Mouse (Mus musculus) liver (tissue): ENCODE measurements around the gene Dgcr2.

Source experiments
- DNase-seq: peaks from one replicate; pipeline ENCODE4 v3.0.0-alpha.2; 2020; ENCODE audit warnings: mixed read lengths

Gene Dgcr2

DNA sequence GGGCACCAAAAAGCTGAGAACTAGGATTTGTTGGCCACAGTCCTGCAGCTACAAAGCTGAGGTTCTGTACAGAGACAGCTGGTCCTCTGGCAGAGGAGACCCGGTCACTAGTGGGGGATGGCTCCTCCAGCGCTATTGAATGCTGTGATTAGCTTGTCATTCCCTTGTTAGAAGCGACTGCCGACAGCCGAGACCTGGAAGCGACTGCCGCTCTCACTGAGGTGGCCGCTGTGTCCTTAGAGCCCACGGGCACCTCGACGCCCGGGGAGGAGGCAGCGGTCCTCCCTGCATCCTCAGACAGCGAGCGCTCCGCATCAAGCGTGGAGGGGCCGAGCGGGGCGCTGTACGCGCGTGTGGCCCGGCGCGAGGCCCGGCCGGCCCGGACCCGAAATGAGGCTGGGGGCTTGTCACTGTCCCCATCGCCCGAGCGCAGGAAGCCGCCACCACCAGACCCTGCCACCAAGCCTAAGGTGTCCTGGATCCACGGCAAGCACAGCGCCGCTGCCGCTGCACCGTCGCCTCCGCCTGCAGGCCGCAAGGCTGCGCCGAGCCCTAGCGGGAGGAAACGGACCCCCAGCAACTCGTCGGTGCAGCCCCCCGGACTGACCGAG lies 91.7 kb downstream of the Dgcr2 start:
- DNase-seq = no peak

DNA sequence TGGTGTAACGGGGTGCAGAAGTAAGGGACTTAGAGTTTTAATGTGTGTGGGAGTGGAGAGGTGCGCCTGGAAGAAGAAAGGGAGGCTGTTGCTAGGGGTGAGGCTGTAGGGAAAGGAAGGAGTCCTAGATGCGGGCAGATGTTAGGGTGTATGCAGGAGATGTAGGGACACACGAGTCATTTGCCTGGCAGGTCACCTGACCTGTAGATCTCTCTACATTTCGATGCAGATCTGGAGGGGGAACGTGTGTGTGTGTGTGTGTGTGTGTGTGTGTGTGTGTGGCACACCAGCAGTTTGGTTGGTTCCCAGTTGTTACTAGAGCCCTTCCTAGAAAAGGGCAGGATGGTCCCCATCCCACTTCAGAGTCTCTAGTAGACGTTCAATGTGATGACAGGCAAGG lies 93.4 kb downstream of the Dgcr2 start:
- no peak for DNase-seq

DNA sequence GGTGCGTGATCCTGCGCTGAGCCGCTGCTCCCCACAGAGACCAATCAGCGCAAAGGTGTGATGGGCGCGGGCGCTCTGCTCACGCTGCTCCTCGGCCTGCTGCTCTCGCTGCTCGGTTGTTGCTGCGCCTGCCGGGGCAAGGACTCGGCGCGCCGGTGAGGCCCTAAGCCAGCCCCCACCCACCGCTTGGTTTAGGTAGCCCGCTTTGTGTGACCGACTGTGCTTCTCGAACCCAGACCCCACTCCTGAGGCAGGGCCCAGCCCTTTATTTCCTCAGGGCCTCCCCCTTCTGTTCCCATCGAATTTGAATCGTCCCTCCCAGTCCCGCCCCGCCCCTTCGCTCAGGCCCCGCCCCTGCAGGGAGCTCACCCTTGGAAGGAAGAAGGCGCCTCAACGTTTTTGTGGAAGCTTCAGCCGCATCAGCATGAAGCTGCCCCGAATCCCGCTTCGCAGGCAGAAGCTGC lies 93.9 kb downstream of the Dgcr2 start:
- peak; percentile 74 for DNase-seq

DNA sequence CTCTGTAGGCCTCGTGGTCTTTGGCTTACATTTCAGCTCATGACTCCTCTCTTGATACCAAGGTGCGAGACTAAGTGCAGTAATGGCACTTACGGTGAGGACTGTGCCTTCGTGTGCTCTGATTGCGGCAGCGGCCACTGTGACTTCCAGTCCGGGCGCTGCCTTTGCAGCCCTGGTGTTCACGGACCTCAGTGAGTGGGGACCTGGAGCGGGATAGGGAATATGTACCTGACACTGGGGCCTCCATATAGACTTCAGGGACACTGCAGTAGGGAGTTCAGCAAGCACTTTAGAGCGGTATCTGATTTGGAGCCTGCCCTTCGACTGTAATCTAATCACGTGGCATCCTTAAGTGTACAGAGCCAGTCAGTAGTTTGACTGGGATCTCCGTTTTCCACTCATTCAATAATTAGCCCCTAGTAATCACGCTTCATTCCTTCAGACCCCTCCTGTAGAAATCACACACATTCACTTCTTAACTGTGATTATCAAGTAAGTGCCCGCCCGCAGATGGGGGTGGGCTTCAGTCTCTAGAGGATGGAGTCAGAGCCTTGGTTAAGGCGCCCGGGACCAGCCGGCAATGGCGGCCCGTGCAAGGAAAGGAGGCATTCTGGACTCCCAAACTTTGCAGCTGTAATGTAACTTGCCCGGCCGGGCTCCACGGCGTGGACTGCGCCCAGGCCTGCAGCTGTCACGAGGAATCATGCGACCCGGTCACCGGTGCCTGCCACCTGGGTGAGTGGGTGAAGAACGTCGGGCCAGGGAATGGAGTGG lies 94.5 kb downstream of the Dgcr2 start:
- no peak for DNase-seq

DNA sequence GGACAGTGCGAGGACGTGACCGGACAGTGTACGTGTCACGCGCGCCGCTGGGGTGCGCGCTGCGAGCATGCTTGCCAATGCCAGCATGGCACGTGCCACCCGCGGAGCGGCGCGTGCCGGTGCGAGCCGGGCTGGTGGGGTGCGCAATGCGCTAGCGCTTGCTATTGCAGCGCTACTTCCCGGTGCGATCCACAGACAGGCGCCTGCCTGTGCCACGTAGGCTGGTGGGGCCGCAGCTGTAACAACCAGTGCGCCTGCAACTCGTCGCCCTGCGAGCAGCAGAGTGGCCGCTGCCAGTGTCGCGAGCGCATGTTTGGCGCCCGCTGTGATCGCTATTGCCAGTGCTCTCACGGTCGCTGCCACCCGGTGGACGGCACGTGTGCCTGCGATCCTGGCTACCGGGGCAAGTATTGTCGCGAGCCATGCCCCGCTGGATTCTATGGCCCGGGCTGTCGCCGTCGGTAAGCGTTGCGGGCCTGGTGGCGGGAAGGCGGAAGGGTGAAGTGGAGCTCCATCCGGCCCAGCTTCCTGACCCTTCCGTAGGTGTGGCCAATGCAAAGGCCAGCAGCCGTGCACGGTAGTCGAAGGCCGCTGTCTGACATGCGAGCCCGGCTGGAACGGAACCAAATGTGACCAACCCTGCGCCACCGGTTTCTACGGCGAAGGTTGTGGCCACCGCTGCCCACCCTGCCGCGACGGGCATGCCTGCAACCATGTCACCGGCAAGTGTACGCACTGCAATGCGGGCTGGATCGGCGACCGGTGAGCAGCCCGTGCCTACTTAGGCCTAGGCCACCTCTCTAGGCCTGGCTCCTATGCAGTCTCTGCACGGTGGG lies 95.3 kb downstream of the Dgcr2 start:
- no peak for DNase-seq

DNA sequence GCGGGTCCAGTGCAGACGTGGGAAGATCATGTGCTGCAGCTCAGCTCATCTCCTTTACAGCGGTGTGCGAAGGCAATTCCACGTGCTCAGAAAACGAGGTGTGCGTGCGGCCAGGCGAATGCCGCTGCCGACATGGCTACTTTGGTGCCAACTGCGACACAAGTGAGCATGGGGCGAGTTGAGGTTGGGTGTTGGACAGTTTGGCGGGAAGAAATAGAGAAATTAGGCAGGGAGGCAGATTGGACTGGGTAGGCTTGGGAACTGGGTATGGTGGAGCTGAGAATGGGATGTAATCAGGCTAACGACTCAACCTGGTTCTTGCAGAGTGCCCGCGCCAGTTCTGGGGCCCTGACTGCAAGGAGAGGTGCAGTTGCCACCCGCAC lies 95.9 kb downstream of the Dgcr2 start:
- DNase-seq = no peak

DNA sequence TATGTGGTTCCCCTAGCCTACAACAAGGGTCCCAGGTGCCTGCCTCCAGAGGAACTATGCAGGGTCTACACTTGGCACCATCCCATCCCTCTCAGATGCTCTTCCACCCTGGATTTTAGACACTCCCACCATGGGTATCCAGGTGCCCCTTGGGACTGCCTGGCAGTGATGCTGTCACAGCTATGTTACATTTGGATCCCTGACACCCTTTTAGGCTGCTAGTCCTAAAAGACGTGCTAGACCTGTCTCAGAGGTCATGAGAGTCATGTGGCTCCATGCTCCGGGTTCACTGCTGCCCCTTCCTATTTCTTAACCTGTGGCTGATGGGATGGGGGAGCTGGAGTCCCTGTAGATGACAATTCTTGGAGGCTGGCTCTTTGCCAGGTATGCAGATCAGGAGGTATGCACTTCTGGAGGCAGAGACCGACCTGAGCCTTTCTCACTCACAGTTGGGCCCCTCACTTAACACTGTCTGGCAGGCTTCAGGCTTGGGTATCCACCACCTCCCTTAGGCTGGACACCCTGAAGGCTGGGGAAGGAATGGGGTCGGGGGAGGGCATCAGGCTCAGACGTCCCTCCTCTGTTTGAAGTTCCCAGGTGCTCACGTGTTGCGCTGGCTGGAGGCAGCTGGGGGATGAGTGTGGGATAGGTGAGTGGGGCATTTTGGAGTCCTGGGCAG lies 96.4 kb downstream of the Dgcr2 start:
- DNase-seq = no peak

DNA sequence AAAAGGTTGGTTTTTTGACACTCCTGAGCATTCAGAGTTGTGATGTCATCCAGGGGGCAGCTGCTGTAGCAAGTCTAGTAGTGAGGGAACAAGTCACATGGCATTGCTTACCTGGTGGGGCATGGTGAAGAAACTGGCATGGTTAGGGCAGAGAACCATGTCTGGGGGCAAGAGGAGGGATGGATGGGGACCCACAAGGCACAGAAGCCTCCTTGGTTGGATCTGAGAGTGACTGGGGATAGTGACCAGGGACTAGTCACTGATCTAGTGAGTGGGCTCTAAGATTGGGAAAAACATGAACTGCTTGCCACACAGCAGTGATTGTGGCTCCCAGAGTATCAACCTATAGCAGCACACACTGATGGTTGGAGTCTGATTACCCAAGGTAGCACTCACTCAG lies 98.8 kb downstream of the Dgcr2 start:
- DNase-seq = no peak

DNA sequence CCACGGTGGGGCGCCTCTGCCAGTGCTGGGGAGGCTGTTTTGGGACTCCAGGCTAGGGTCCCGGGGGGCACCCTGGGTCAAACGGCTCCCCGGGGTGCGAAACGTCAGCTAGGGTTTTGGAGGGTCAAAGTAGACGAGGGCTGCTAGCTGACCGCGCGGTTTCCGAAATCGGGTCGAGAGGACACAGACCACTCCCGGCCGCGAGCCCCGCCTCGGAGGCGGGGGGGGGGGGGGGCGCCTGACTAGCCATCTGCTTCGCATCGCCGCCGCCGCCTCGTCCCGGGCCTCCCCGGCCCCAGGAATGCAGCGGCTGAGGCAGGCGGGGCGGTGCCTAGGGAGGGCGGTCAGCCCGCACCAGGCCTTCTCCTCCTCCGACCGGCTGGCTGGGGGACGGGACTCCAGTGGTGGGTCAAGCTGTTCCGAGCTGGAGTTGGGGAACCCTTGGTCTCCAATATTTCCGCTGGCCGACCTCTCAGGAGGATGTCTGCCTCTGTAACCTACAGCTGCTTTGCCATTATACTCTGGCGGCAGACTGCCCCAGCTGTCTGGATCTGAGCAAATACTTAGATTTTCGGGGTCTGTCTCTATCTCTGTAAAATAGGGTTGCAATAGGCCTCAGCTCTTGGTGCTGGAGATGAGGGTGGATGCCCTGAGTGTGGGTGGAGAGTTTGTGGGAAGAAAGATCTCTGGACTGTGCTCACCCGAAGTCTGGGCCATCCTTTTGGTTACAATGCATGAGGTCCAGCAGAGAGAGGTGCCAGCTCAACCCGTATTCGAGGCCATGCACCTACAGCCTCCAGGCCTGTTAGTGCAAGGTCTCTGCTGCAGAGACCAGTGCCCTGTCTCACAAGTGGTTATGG lies 99.8 kb downstream of the Dgcr2 start:
- DNase-seq = peak; percentile 57

DNA sequence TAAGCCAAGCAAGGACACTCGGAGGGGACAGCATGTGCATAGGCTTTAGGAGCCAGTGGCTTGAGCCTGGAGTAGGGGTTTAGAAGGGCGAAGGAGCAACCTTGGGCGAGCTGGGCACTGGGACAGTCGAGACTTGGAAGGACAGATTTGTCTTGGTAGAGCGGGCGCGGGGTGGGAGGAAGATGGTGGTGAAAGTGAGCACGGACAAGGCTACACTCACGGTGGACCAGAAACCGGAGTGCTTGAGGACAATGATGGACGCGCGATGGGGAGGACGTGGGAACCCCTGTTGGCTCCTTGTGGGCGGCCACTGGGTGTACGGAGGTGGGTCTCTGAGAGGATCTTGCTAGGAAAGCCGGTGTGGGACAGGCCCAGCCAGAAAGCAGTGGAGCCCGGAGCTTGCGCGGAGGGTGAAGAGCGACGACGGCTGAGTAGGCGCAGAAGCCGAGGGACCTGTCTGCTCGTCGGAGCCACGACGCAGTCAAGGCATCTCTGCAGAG lies 100.5 kb downstream of the Dgcr2 start:
- DNase-seq = no peak

DNA sequence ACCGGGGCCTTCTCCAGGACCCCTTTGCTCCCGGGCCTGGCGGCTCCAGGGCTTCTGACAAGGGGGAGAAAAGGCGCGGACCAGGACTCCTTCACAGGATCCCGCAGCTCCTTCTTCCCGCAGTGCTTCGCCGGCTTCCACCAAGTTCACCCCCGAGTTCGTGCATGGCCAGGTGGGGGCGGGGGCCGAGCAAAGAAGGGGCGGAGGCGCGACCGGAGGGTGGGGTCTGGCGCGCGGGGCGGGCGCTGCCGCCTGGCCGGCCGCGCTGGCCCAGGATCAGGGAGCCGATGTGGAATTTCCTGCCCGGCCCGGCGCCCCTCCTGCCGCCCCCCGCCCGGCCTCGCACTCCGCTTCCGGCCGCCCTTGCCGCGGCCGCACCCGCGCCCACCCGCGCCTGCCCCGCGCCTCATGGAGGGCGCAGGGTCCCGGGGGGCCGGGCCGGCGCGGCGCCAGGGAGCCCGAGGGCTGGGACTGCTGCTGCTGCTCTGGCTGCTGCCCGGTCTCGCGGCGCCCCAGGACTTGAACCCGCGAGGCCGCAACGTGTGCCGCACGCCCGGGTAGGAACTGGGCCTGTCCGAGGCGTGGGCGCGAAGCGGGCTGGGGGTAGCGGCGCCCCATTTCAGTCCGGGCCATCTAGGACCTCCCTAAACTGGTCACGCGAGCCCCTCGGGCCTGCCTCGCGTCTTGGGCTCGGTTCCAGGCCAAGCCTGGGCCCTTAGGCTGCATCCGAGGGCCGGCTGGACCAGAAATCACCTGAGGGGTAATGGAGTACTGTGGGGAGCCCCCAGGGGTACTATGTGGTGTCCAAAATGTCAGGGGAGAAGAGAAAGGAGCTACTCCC lies 101.2 kb downstream of the Dgcr2 start, which contains the start of gene Scarf2:
TSS of gene Scarf2 (plus strand) at position 312 of the 841 bp plus-strand sequence.
- peak; percentile 52 for DNase-seq

DNA sequence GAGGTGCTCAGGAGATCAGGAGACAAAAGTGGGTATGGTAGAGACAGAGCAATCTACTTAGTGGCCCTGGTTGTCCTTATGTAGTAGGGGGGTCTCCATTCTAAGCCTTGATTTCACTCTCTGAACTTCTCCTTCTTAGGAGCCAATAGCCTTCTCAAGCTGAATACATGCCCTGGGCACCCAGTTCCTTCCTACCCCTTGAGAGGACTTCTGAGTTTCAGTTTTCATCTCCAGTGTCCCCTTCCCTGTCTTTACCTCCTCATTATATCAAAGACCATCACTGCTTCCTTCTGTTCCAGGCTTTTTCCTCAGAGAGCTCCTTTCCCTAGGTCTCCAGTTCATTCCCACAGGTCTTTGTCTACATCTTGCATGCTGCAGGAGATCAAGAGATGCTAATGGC lies 101.8 kb downstream of the Dgcr2 start:
- no peak for DNase-seq

DNA sequence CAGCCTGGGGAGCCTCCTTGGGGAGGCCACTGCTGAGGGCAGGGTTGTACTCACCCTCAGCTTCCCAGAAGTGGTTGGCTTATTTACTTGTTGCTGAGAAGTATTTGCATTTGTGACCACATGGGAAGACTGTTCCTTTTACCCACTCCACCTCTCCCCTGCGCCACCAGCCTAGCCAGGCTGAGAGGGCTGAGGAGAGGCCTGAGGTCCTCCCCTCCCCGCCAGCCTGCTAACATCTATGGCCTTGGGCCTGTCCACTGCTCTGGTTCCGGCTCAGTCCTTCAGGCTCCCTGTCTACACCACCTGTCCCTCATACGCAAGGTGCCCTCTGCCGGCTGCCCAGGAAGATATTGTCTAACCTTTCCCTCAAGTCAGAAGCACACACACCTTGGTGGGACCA lies 102.7 kb downstream of the Dgcr2 start:
- no peak for DNase-seq

DNA sequence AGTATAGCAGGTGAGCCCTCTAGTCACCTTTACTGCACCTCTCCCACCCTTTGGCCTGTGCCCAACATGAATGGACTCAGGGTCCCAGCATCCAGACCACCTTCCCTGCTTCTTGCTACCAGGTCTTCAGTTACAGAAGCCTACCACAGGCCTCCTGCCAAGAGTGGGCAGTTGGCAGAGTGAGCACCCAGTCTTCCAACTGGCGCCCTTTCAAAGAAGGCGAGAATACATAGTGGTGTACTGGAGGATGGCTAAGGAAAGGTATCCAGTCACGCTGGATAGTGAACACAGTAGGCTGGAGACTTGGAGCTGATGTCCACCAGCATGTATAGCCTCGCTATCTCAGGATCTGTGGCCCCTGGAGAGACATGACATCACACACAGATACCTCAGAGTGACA lies 104.3 kb downstream of the Dgcr2 start:
- no peak for DNase-seq

DNA sequence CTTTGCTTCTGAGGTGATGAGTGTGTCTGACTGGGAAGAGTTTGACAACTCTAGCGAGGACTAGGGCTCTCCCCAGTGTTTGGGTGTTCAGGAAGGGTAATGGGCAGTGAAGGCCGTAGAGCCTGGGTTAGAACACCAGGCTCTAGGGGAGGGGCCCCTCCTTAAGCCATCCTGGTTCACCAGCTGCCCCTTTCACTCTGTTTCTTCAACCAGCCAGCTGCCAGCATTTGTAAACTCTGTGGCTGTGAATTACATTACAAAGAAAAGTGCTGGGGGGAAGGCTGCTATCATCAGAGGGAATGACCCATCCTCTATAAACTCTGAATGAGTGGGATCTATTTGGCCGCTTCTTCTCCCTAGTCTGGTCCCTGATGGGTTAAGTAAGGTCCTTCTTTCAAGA lies 105.6 kb downstream of the Dgcr2 start:
- DNase-seq = no peak
